Mouse (Mus musculus): ENCODE results near the gene Fank1. TPM values are rescaled to one million over a fixed set of nuclear protein-coding genes. Genes with fewer than 3 reads are reported as not detected.

Fank1 gene
- polyA plus RNA-seq, 1 experiment from 2014 or later = 2.2 TPM

DNA sequence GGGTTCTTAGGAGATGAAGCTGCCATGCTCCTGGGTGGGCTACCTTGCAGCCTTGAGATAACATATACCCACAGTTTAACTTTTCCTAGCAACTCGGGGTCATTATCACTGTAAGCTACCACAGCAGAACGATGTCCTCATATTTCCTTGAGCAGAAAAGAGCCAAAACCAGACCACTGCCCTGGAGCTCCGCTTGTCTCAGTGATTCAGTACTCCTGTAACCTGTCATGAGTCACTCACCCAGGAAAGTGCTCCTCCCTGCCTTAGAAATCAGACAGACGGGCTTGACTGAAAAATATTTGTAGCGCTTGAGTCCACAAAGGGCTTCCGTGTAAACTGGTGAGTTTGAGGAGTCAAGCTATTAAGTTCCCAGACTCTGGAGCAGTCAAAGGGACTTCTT lies 14.0 kb upstream of the Fank1 start:
- Histone ChIP-seq H3K9me3 (ENCODE audit: control insufficient read depth, low read length) (no peaks in the 10 kb centered on the region), H3K4me3 (ENCODE audit: low read depth, low read length) (no peak overlapping the region), H3K9ac (ENCODE audit: low read depth, low read length) (no peak overlapping the region), H3K27me3 (ENCODE audit: control insufficient read depth, insufficient read depth, low read length) (no peaks in the 10 kb centered on the region), H3K36me3 (ENCODE audit: control insufficient read depth, insufficient read depth, low read length) (no peaks in the 10 kb centered on the region), H3K4me2 (replicated peaks; ENCODE audit: low read depth, low read length) (no peak overlapping the region), H3K27ac (ENCODE audit: low read depth, low read length) (no peak overlapping the region), H3K4me1 (replicated peaks; ENCODE audit: control insufficient read depth, insufficient read depth, low read length) (peaks cover 3% of the 10 kb centered on the region; the same call in 1 of the 2 replicates)
- ATAC-seq (ENCODE audit: low FRiP score) (no peak), DNase-seq (ENCODE audit: low spot score) (no peak)
- WGBS = 91% methylated on average over 6 of the region's 6 CpGs

GRCm38 (mm10) chr7:133764425-133764824 lies 12.2 kb upstream of the Fank1 start:
- no peak for ATAC-seq (ENCODE audit: low FRiP score)
- Histone ChIP-seq H3K9me3 (ENCODE audit: control insufficient read depth, low read length) (no peaks in the 10 kb centered on the region), H3K27me3 (ENCODE audit: control insufficient read depth, insufficient read depth, low read length) (no peaks in the 10 kb centered on the region), H3K4me3 (ENCODE audit: low read depth, low read length) (no peak overlapping the region), H3K36me3 (ENCODE audit: control insufficient read depth, insufficient read depth, low read length) (no peaks in the 10 kb centered on the region), H3K9ac (ENCODE audit: low read depth, low read length) (no peak overlapping the region), H3K27ac (ENCODE audit: low read depth, low read length) (no peak overlapping the region), H3K4me1 (replicated peaks; ENCODE audit: control insufficient read depth, insufficient read depth, low read length) (peaks cover 3% of the 10 kb centered on the region; the same call in 1 of the 2 replicates), H3K4me2 (replicated peaks; ENCODE audit: low read depth, low read length) (no peak overlapping the region)
- no peak for DNase-seq (ENCODE audit: low spot score)
- 84% methylated on average over 2 of the region's 2 CpGs for WGBS

- no peak for ATAC-seq (ENCODE audit: low FRiP score)
- DNase-seq (ENCODE audit: low spot score) = no peak
- H3K27me3 ChIP-seq (ENCODE audit: control insufficient read depth, insufficient read depth, low read length) = no peaks in the 10 kb centered on the region
- H3K4me2 ChIP-seq (replicated peaks; ENCODE audit: low read depth, low read length) = no peak overlapping the region
- no peak overlapping the region for H3K4me3 ChIP-seq (ENCODE audit: low read depth, low read length)
- no peaks in the 10 kb centered on the region for H3K36me3 ChIP-seq (ENCODE audit: control insufficient read depth, insufficient read depth, low read length)
- no peaks in the 10 kb centered on the region for H3K4me1 ChIP-seq (replicated peaks; ENCODE audit: control insufficient read depth, insufficient read depth, low read length)
- WGBS = 83% methylated on average over 10 of the region's 10 CpGs
- no peaks in the 10 kb centered on the region for H3K9me3 ChIP-seq (ENCODE audit: control insufficient read depth, low read length)
- no peak overlapping the region for H3K9ac ChIP-seq (ENCODE audit: low read depth, low read length)
- no peak overlapping the region for H3K27ac ChIP-seq (ENCODE audit: low read depth, low read length)
These were observed 11.3 kb upstream of the Fank1 start for GRCm38 (mm10) chr7:133765240-133765848.

GRCm38 (mm10) chr7:133765849-133766243 lies 10.8 kb upstream of the Fank1 start:
- H3K4me2 ChIP-seq (replicated peaks; ENCODE audit: low read depth, low read length) = no peak overlapping the region
- DNase-seq (ENCODE audit: low spot score) = no peak
- H3K27ac ChIP-seq (ENCODE audit: low read depth, low read length) = no peak overlapping the region
- no peaks in the 10 kb centered on the region for H3K9me3 ChIP-seq (ENCODE audit: control insufficient read depth, low read length)
- no peak overlapping the region for H3K9ac ChIP-seq (ENCODE audit: low read depth, low read length)
- 85% methylated on average over 13 of the region's 13 CpGs for WGBS
- no peak overlapping the region for H3K4me3 ChIP-seq (ENCODE audit: low read depth, low read length)
- no peaks in the 10 kb centered on the region for H3K27me3 ChIP-seq (ENCODE audit: control insufficient read depth, insufficient read depth, low read length)
- H3K36me3 ChIP-seq (ENCODE audit: control insufficient read depth, insufficient read depth, low read length) = no peaks in the 10 kb centered on the region
- H3K4me1 ChIP-seq (replicated peaks; ENCODE audit: control insufficient read depth, insufficient read depth, low read length) = no peaks in the 10 kb centered on the region
- no peak for ATAC-seq (ENCODE audit: low FRiP score)

DNA sequence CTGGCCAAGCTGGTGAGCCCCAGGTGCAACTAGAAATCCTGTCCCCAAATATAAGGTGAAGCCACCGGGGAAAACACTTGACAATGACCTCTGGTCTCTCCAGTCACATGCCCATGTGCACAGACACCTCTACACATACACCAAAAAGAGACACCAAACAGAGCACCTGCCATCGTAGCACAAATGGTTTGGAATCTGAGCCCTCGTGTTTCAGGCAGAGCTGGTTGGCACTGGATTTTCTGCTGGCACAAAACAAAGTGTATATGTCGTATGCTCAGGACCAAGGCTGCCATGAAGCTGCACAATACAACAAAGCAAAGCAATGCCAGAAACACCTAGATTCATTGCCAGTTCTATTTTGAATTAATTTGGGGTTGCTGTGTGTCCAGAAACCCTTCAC lies 8.6 kb upstream of the Fank1 start:
- Histone ChIP-seq H3K27me3 (ENCODE audit: control insufficient read depth, insufficient read depth, low read length) (no peaks in the 10 kb centered on the region), H3K4me2 (replicated peaks; ENCODE audit: low read depth, low read length) (no peak overlapping the region), H3K9me3 (ENCODE audit: control insufficient read depth, low read length) (no peaks in the 10 kb centered on the region), H3K4me1 (replicated peaks; ENCODE audit: control insufficient read depth, insufficient read depth, low read length) (no peaks in the 10 kb centered on the region), H3K4me3 (ENCODE audit: low read depth, low read length) (no peak overlapping the region), H3K27ac (ENCODE audit: low read depth, low read length) (no peak overlapping the region), H3K9ac (ENCODE audit: low read depth, low read length) (no peak overlapping the region), H3K36me3 (ENCODE audit: control insufficient read depth, insufficient read depth, low read length) (no peaks in the 10 kb centered on the region)
- WGBS = 77% methylated on average over 4 of the region's 4 CpGs
- ATAC-seq (ENCODE audit: low FRiP score) (no peak), DNase-seq (ENCODE audit: low spot score) (no peak)

DNA sequence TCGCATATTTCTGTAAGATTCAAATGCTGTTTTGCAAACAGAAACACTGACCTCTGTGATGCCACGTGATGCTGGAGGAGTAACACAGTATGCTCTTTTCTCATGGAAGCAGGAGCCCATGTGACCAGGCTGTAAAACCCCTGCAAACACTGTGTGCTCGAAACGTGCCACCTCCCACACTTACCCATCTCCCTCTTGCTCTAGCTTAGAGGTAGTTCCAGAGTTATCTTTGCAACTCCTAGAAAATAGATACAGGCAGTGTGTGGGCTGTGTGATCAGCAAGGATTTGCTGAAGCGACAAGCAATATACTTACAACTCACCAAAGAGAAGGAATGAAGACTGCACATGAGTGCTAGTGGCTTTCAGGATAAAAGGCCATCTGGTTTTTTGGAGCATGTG lies 8.1 kb upstream of the Fank1 start:
- WGBS = 75% methylated on average over 5 of the region's 5 CpGs

GRCm38 (mm10) chr7:133775179-133775578 lies 1.5 kb upstream of the Fank1 start:
- Histone ChIP-seq H3K9me3 (ENCODE audit: control insufficient read depth, low read length) (no peaks in the 10 kb centered on the region), H3K27ac (ENCODE audit: low read depth, low read length) (no peak overlapping the region), H3K4me3 (ENCODE audit: low read depth, low read length) (no peak overlapping the region), H3K4me1 (replicated peaks; ENCODE audit: control insufficient read depth, insufficient read depth, low read length) (no peaks in the 10 kb centered on the region), H3K4me2 (replicated peaks; ENCODE audit: low read depth, low read length) (no peak overlapping the region), H3K36me3 (ENCODE audit: control insufficient read depth, insufficient read depth, low read length) (no peaks in the 10 kb centered on the region), H3K9ac (ENCODE audit: low read depth, low read length) (no peak overlapping the region), H3K27me3 (ENCODE audit: control insufficient read depth, insufficient read depth, low read length) (no peaks in the 10 kb centered on the region)
- ATAC-seq (ENCODE audit: low FRiP score) (no peak), DNase-seq (ENCODE audit: low spot score) (no peak)
- 62% methylated on average over 5 of the region's 5 CpGs for WGBS

More for the DNA sequence above, 8.1 kb upstream of the Fank1 start:
- H3K4me2 ChIP-seq (replicated peaks; ENCODE audit: low read depth, low read length) = no peak overlapping the region
- H3K36me3 ChIP-seq (ENCODE audit: control insufficient read depth, insufficient read depth, low read length) = no peaks in the 10 kb centered on the region
- no peaks in the 10 kb centered on the region for H3K4me1 ChIP-seq (replicated peaks; ENCODE audit: control insufficient read depth, insufficient read depth, low read length)
- no peak overlapping the region for H3K9ac ChIP-seq (ENCODE audit: low read depth, low read length)
- DNase-seq (ENCODE audit: low spot score) (no peak), ATAC-seq (ENCODE audit: low FRiP score) (no peak)
- no peaks in the 10 kb centered on the region for H3K27me3 ChIP-seq (ENCODE audit: control insufficient read depth, insufficient read depth, low read length)
- H3K4me3 ChIP-seq (ENCODE audit: low read depth, low read length) = no peak overlapping the region
- no peaks in the 10 kb centered on the region for H3K9me3 ChIP-seq (ENCODE audit: control insufficient read depth, low read length)
- H3K27ac ChIP-seq (ENCODE audit: low read depth, low read length) = no peak overlapping the region

GRCm38 (mm10) chr7:133775796-133776625 lies 650 bp upstream of the Fank1 start:
- H3K36me3 ChIP-seq (ENCODE audit: control insufficient read depth, insufficient read depth, low read length) = no peaks in the 10 kb centered on the region
- H3K4me2 ChIP-seq (replicated peaks; ENCODE audit: low read depth, low read length) = peak overlapping the region; percentile 80
- H3K4me1 ChIP-seq (replicated peaks; ENCODE audit: control insufficient read depth, insufficient read depth, low read length) = no peaks in the 10 kb centered on the region
- DNase-seq (ENCODE audit: low spot score) (no peak), ATAC-seq (ENCODE audit: low FRiP score) (no peak; the same call in none of the 2 replicates)
- no peaks in the 10 kb centered on the region for H3K27me3 ChIP-seq (ENCODE audit: control insufficient read depth, insufficient read depth, low read length)
- H3K9ac ChIP-seq (ENCODE audit: low read depth, low read length) = peak overlapping the region; percentile 87
- peak overlapping the region; percentile 70 for H3K4me3 ChIP-seq (ENCODE audit: low read depth, low read length)
- WGBS = 5% methylated on average over 38 of the region's 38 CpGs
- H3K27ac ChIP-seq (ENCODE audit: low read depth, low read length) = no peak overlapping the region
- H3K9me3 ChIP-seq (ENCODE audit: control insufficient read depth, low read length) = no peaks in the 10 kb centered on the region

DNA sequence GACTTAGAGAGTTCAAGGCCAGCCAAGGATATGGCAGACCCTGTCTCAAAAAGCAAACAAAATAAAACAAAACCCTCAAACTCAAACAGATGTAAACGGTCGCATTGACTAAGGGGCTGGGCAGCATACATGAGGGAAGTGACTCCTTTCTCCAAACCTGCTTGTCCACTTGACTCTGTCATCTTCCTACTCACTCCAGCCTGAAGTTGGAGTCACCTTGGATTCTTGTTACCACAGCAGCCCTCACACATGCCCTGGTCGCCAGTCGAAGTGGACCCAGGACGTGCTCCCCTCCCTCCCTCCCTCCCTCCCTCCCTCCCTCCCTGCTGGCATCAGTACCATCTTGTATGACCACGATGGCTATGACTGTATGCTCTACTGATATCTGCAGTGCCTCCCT lies 4.9 kb downstream of the Fank1 start:
- DNase-seq (ENCODE audit: low spot score) (no peak), ATAC-seq (ENCODE audit: low FRiP score) (no peak)
- WGBS = 74% methylated on average over 6 of the region's 6 CpGs
- Histone ChIP-seq H3K27ac (ENCODE audit: low read depth, low read length) (no peak overlapping the region), H3K4me2 (replicated peaks; ENCODE audit: low read depth, low read length) (no peak overlapping the region), H3K9me3 (ENCODE audit: control insufficient read depth, low read length) (no peaks in the 10 kb centered on the region), H3K27me3 (ENCODE audit: control insufficient read depth, insufficient read depth, low read length) (no peaks in the 10 kb centered on the region), H3K4me1 (replicated peaks; ENCODE audit: control insufficient read depth, insufficient read depth, low read length) (no peaks in the 10 kb centered on the region), H3K4me3 (ENCODE audit: low read depth, low read length) (no peak overlapping the region), H3K9ac (ENCODE audit: low read depth, low read length) (no peak overlapping the region), H3K36me3 (ENCODE audit: control insufficient read depth, insufficient read depth, low read length) (no peaks in the 10 kb centered on the region)
